Mouse (Mus musculus): ENCODE data around the gene Stfa3. TPM values are rescaled to one million over a fixed set of nuclear protein-coding genes. Genes with fewer than 3 reads are reported as not detected.

Gene Stfa3
- polyA plus RNA-seq (2015; fragmentation: Nextera tagmentation; extraction: Ambion mirVana) = 1.9 and 120 TPM in 2 replicates

GRCm38 (mm10) chr16:36455342-36455802, at the start of gene Stfa3:
Gene Stfa3, minus strand, starts transcription at chr16:36455392.

GRCm38 (mm10) chr16:36408357-36408756, 46.8 kb downstream of the Stfa3 start, which contains the start of gene Stfa2:
Gene Stfa2, minus strand, starts transcription at chr16:36408457.

Other genes with a start within 250 kb of the Stfa3 start
- gene Gm5416, start 245.0 kb downstream of the Stfa3 start, polyA plus RNA-seq (2015; fragmentation: Nextera tagmentation; extraction: Ambion mirVana) = not detected in 2 replicates
- gene 2010005H15Rik, start 233.9 kb downstream of the Stfa3 start, polyA plus RNA-seq (2015; fragmentation: Nextera tagmentation; extraction: Ambion mirVana) = 0.51 and 1.3 TPM in 2 replicates
- gene Stfa1, start 178.4 kb downstream of the Stfa3 start, polyA plus RNA-seq (2015; fragmentation: Nextera tagmentation; extraction: Ambion mirVana) = 3.5 and 39.7 TPM in 2 replicates
- 0.78 TPM in 1 of 2 replicates, not detected in the other for gene BC117090, start 121.1 kb downstream of the Stfa3 start, polyA plus RNA-seq (2015; fragmentation: Nextera tagmentation; extraction: Ambion mirVana)
- 3.8 and 147 TPM in 2 replicates for gene BC100530, start 87.6 kb downstream of the Stfa3 start, polyA plus RNA-seq (2015; fragmentation: Nextera tagmentation; extraction: Ambion mirVana)
- 1.5 and 14.0 TPM in 2 replicates for gene Stfa2, start 46.9 kb downstream of the Stfa3 start, polyA plus RNA-seq (2015; fragmentation: Nextera tagmentation; extraction: Ambion mirVana)
- 0.04 and 0.13 TPM in 2 replicates for gene Casr, start 106.7 kb upstream of the Stfa3 start, polyA plus RNA-seq (2015; fragmentation: Nextera tagmentation; extraction: Ambion mirVana)
- gene Cd86, start 210.7 kb upstream of the Stfa3 start, polyA plus RNA-seq (2015; fragmentation: Nextera tagmentation; extraction: Ambion mirVana) = 1.2 and 2.5 TPM in 2 replicates
- not detected in 2 replicates for gene Ildr1, start 238.6 kb upstream of the Stfa3 start, polyA plus RNA-seq (2015; fragmentation: Nextera tagmentation; extraction: Ambion mirVana)